Comparison of ENCODE assay signal across 18 mouse cellular contexts in genomic region chr5:27767948-27768347, GRCm38 (mm10). TPM values are rescaled to one million over a fixed set of nuclear protein-coding genes. Genes with fewer than 3 reads are reported as not detected.
A peak's percentile ranks its signal among the peaks of the same experiment; 100 is the strongest.
DNase-seq lines count a peak whose midpoint lies in the region; ATAC-seq and TF ChIP-seq lines count a peak whose summit lies in the region.
"Had no signal": no experiment of that assay in that cellular context is flagged by ENCODE, and none has a peak within 500 bp of the region (broad histone marks: within the 10 kb centered on the region; RNA-seq: fewer than 3 reads in every experiment).

No protein-coding gene starts in this region.

- H3K4me2 ChIP-seq in hindbrain, embryonic 13.5 days, result no peak overlapping the region
- no peak overlapping the region for H3K4me2 ChIP-seq in midbrain, embryonic 14.5 days (ENCODE audit: low read length)
- H3K4me2 ChIP-seq: embryonic facial prominence, embryonic 15.5 days; limb, embryonic 15.5 days had no signal

- peaks cover 18% of the 10 kb centered on the region for H3K4me1 ChIP-seq in hindbrain, embryonic 13.5 days (replicated peaks)
- H3K4me1 ChIP-seq in midbrain, embryonic 14.5 days (ENCODE audit: control insufficient read depth, insufficient read depth, low read length), result no peaks in the 10 kb centered on the region; the same call in 1 of the 2 replicates
- H3K4me1 ChIP-seq: embryonic facial prominence, embryonic 15.5 days; limb, embryonic 15.5 days had no signal

- H3K36me3 ChIP-seq in hindbrain, embryonic 13.5 days, result peaks cover 85% of the 10 kb centered on the region
- peaks cover 80% of the 10 kb centered on the region for H3K36me3 ChIP-seq in midbrain, embryonic 14.5 days (ENCODE audit: control insufficient read depth, insufficient read depth, low read length)

- TF ChIP-seq CTCF in brain, embryonic 14.5 days (IDR thresholded peaks at IDR 0.05; ENCODE audit: borderline replicate concordance, extremely low read depth, insufficient read depth, insufficient read length), result no peak

- peak overlapping the region; percentile 52; the same call in 1 of the 2 replicates for H3K27ac ChIP-seq in hindbrain, embryonic 13.5 days
- H3K27ac ChIP-seq in midbrain, embryonic 14.5 days (replicated peaks; ENCODE audit: low read depth, low read length), result no peak overlapping the region
- H3K27ac ChIP-seq: embryonic facial prominence, embryonic 15.5 days; limb, embryonic 15.5 days; macrophage had no signal

- no peak overlapping the region for H3K4me3 ChIP-seq in hindbrain, embryonic 13.5 days
- no peak overlapping the region for H3K4me3 ChIP-seq in midbrain, embryonic 14.5 days (replicated peaks; ENCODE audit: low read depth, low read length)
- H3K4me3 ChIP-seq: embryonic facial prominence, embryonic 15.5 days; limb, embryonic 15.5 days had no signal

- H3K9me3 ChIP-seq in hindbrain, embryonic 13.5 days, result no peaks in the 10 kb centered on the region
- no peaks in the 10 kb centered on the region for H3K9me3 ChIP-seq in midbrain, embryonic 14.5 days (ENCODE audit: control insufficient read depth, low read length)
- H3K9me3 ChIP-seq: embryonic facial prominence, embryonic 15.5 days; limb, embryonic 15.5 days had no signal

- 0 out of 2 replicates have a peak, but pooled peaks have one; percentile 15 for ATAC-seq in frontal cortex, adult (ENCODE audit: low TSS enrichment)
- ATAC-seq in hindbrain, embryonic 13.5 days (ENCODE audit: low FRiP score), result 0 out of 2 replicates have a peak, but pooled peaks have one; percentile 44
- ATAC-seq in midbrain, embryonic 14.5 days (ENCODE audit: low FRiP score, low TSS enrichment), result peak; percentile 24; the same call in 1 of the 2 replicates
- ATAC-seq: CD4-positive, CD25-positive, alpha-beta regulatory T cell, adult 4 months; forebrain, embryonic 16.5 days had no signal

- H3K27me3 ChIP-seq in hindbrain, embryonic 13.5 days, result no peaks in the 10 kb centered on the region
- no peaks in the 10 kb centered on the region for H3K27me3 ChIP-seq in midbrain, embryonic 14.5 days (ENCODE audit: control insufficient read depth, insufficient read depth, low read length)
- H3K27me3 ChIP-seq: embryonic facial prominence, embryonic 15.5 days; limb, embryonic 15.5 days had no signal

- no peak for DNase-seq in frontal cortex, postnatal 14 days (ENCODE audit: low spot score in 2 of 2)
- peak; percentile 57 for DNase-seq in brain, embryonic 14.5 days (ENCODE audit: low read depth)
- DNase-seq in midbrain, embryonic 14.5 days, result peak; percentile 24
- DNase-seq in urinary bladder, postnatal 14 days (ENCODE audit: low spot score), result no peak
- DNase-seq in spleen, postnatal 10 days (ENCODE audit: low spot score in 2 of 2), result no peak
- no peak for DNase-seq in layer of hippocampus, postnatal 10 days (ENCODE audit: low spot score in 2 of 2)
- DNase-seq: adrenal gland, postnatal 14 days; cerebellum, postnatal 25 days; heart, adult 18-20 months; lung, adult 2 months; thymus, adult 2 months had no signal

- WGBS in hindbrain, embryonic 13.5 days, result 54% methylated on average over 5 of the region's 5 CpGs
- 67% methylated on average over 5 of the region's 5 CpGs for WGBS in midbrain, embryonic 14.5 days

- TF ChIP-seq POLR2A in brain, embryonic 14.5 days (IDR thresholded peaks at IDR 0.05; ENCODE audit: borderline replicate concordance, extremely low read depth, insufficient read depth, insufficient read length, poor library complexity, severe bottlenecking), result no peak

- H3K9ac ChIP-seq in hindbrain, embryonic 13.5 days, result no peak overlapping the region
- no peak overlapping the region for H3K9ac ChIP-seq in midbrain, embryonic 14.5 days (replicated peaks; ENCODE audit: low read length)
- H3K9ac ChIP-seq: embryonic facial prominence, embryonic 15.5 days; limb, embryonic 15.5 days had no signal

RNA-seq across cellular contexts. Expression of gene Paxip1, which starts 23.5 kb away (rescaled TPM):
- polyA plus RNA-seq in brain, embryonic 14.5 days (2012; rRNA removed), result 40.2 and 43.4 TPM in 2 replicates
- polyA plus RNA-seq in hindbrain, embryonic 13.5 days (2015; fragmentation: Nextera tagmentation; extraction: Ambion mirVana), result 25.7 and 26.2 TPM in 2 replicates
- 24.6 and 34.1 TPM in 2 replicates for polyA plus RNA-seq in midbrain, embryonic 14.5 days (2014; fragmentation: Nextera tagmentation; extraction: Ambion mirVana)
- 10 to 100 TPM; 40.9 to 47.9 TPM for total RNA-seq in layer of hippocampus, postnatal 10 days (2021)

Comparison
In these comparisons a context has a peak if more than half of its experiments do, and no peak if none do; other contexts are left out.
1. DNase-seq: peak in brain, embryonic 14.5 days (single experiment) and midbrain, embryonic 14.5 days (single experiment); none in frontal cortex, postnatal 14 days (0 of 2), urinary bladder, postnatal 14 days (single experiment), spleen, postnatal 10 days (0 of 2) and layer of hippocampus, postnatal 10 days (0 of 2).
2. Peak in every context shown above with its lines, with median percentiles within 50 percentile points of each other: ATAC-seq.